Comparison of ENCODE assay signal across 15 mouse cellular contexts in genomic region chr7:139676433-139676832, GRCm38 (mm10). TPM values are rescaled to one million over a fixed set of nuclear protein-coding genes. Genes with fewer than 3 reads are reported as not detected.
"Had no signal": no experiment of that assay in that cellular context is flagged by ENCODE, and none has a peak within 500 bp of the region (broad histone marks: within the 10 kb centered on the region; RNA-seq: fewer than 3 reads in every experiment).

No protein-coding gene starts in this region.

- DNase-seq: kidney, adult 8-10 months; kidney, postnatal 10 days; kidney, postnatal 36 days; liver, embryonic 13.5 days; lung, adult 2 months; lung, postnatal 14 days; lung, postnatal 4 days; midbrain, embryonic 14.5 days; right cerebral cortex, adult 18-20 months; right cerebral cortex, postnatal 14 days; right cerebral cortex, postnatal 4 days; thymus, adult 2 months; thymus, postnatal 14 days; thymus, postnatal 4 days had no signal

RNA-seq across cellular contexts. Expression of gene Cfap46, which starts 7.2 kb away (rescaled TPM):
- polyA plus RNA-seq: liver, embryonic 13.5 days; liver, embryonic 16.5 days had no signal
